ENCODE assay signal across 15 mouse cellular contexts in the genomic region with DNA sequence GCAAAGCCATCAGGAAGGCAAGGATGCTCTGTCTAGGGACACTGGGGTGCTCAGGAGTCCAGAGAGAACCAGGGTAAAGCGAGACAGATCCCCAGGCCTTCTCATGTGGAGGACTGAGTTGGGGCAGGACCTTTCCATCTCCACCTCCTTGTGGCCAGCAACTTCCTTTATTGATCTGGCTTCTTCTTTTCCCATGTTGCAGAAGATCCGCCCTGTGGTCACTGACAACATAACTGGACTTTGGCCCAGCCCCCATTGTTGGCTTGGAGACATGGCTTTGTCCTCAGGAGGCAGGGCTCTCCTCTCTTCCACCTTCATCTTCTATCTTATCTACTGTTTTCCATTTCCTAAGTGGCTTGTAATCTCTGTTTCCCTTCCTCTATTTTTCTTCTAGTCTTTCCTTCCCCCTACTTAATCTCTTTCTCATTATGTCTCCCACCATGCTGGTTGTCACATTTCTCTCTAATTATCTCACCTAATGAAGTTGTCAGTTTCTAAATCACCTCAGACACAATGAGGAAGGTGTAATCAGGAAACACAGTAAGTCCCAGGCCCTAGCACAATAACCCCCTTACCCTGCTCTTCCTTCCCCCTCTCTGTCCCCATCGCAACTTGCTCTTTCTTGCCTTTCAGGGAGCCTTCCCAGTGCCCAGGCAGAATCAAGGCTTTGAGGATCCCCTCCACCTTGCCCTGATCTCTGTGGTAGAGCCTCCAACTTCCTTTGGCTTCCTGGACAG. TPM values are rescaled to one million over a fixed set of nuclear protein-coding genes. Genes with fewer than 3 reads are reported as not detected.
A peak's percentile ranks its signal among the peaks of the same experiment; 100 is the strongest.
DNase-seq lines count a peak whose midpoint lies in the region; ATAC-seq and TF ChIP-seq lines count a peak whose summit lies in the region.
"Not testable (repeated sequence)": the region's sequence is repeated elsewhere in the genome, so short reads cannot be mapped to it uniquely, and the experiment has no call there.
"Had no signal": no experiment of that assay in that cellular context is flagged by ENCODE, and none has a peak within 500 bp of the region (broad histone marks: within the 10 kb centered on the region; RNA-seq: fewer than 3 reads in every experiment).

Gene Pilrb2, minus strand, starts transcription at position 172 of the 737 bp plus-strand sequence.

- not testable (repeated sequence) for H3K4me2 ChIP-seq in liver, embryonic 11.5 days

- peak; percentile 71 for ATAC-seq in common myeloid progenitor, adult 5-6 weeks (replicated peaks; ENCODE audit: low read depth, poor library complexity, severe bottlenecking)
- ATAC-seq in liver, embryonic 11.5 days (replicated peaks; ENCODE audit: low FRiP score): not testable (repeated sequence)
- peak; percentile 91 for ATAC-seq in monocyte, adult 5-6 weeks (replicated peaks; ENCODE audit: insufficient number of reproducible peaks, low FRiP score, low TSS enrichment, poor library complexity, severe bottlenecking)

- H3K4me3 ChIP-seq in heart, embryonic 10.5 days; liver, embryonic 11.5 days (ENCODE audit: low read depth, low read length); lung, adult 2 months (replicated peaks; ENCODE audit: extremely low read depth, low read depth, low read length); thymus, adult 2 months (ENCODE audit: control insufficient read depth, insufficient read depth, low read length): not testable (repeated sequence)

- not testable (repeated sequence) for H3K4me1 ChIP-seq in heart, embryonic 10.5 days; liver, embryonic 11.5 days (replicated peaks; ENCODE audit: control insufficient read depth, insufficient read depth, low read length); lung, adult 2 months (ENCODE audit: control insufficient read depth, insufficient read depth, low read length); thymus, adult 2 months (replicated peaks; ENCODE audit: control insufficient read depth, insufficient read depth, low read length)

- not testable (repeated sequence) for H3K9me3 ChIP-seq in heart, embryonic 10.5 days; liver, embryonic 11.5 days (ENCODE audit: control insufficient read depth, low read length)

- peak; percentile 51 for DNase-seq in MEL-GATA-1-ER (ENCODE audit: extremely low read depth, low read depth)
- DNase-seq in heart, embryonic 10.5 days (ENCODE audit: low spot score): peak; percentile 66
- DNase-seq in liver, embryonic 11.5 days (ENCODE audit: low spot score): peak; percentile 30
- not testable (repeated sequence) for DNase-seq in lung, adult 2 months; thymus, adult 2 months

- H3K27ac ChIP-seq in heart, embryonic 10.5 days; liver, embryonic 11.5 days (ENCODE audit: low read depth, low read length); thymus, adult 2 months (ENCODE audit: control insufficient read depth, insufficient read depth, low read length): not testable (repeated sequence)

- not testable (repeated sequence) for H3K27me3 ChIP-seq in heart, embryonic 10.5 days (ENCODE audit: insufficient read depth, poor library complexity, severe bottlenecking); liver, embryonic 11.5 days (replicated peaks; ENCODE audit: control insufficient read depth, insufficient read depth, low read length); thymus, adult 2 months (ENCODE audit: control insufficient read depth, insufficient read depth, low read length)

- TF ChIP-seq POLR2A in lung, adult 2 months (IDR thresholded peaks at IDR 0.05; ENCODE audit: borderline replicate concordance, extremely low read depth, low read depth, low read length); thymus, adult 2 months (IDR thresholded peaks at IDR 0.05; ENCODE audit: control insufficient read depth, extremely low read depth, insufficient read depth, low read length, poor library complexity): not testable (repeated sequence)

- H3K36me3 ChIP-seq in heart, embryonic 10.5 days; liver, embryonic 11.5 days (ENCODE audit: control insufficient read depth, insufficient read depth, low read length); thymus, adult 2 months (ENCODE audit: control insufficient read depth, insufficient read depth, low read length): not testable (repeated sequence)

- not testable (repeated sequence) for TF ChIP-seq CTCF in lung, adult 2 months (IDR thresholded peaks at IDR 0.05; ENCODE audit: insufficient read depth, low read length); thymus, adult 2 months (IDR thresholded peaks at IDR 0.05; ENCODE audit: borderline replicate concordance, control insufficient read depth, extremely low read depth, insufficient read depth, low read length, poor library complexity)

- WGBS in heart, embryonic 10.5 days: 50% methylated on average over 3 of the region's 3 CpGs
- 32% methylated on average over 2 of the region's 3 CpGs for WGBS in liver, embryonic 11.5 days
- WGBS in lung, adult 2 months: 71% methylated on average over 3 of the region's 3 CpGs
- WGBS in thymus, adult 2 months: 44% methylated on average over 3 of the region's 3 CpGs

- not testable (repeated sequence) for H3K9ac ChIP-seq in liver, embryonic 11.5 days (ENCODE audit: low read depth, low read length)

RNA-seq across cellular contexts. Expression of gene Pilrb2, which starts in this region (rescaled TPM):
- total RNA-seq in common myeloid progenitor, adult 5-6 weeks (2017): 0.05 and 1.7 TPM in 2 replicates
- polyA plus RNA-seq in heart, embryonic 10.5 days (2016; fragmentation: Nextera tagmentation; extraction: Ambion mirVana): 0.64 and 1.0 TPM in 2 replicates
- polyA plus RNA-seq in liver, embryonic 11.5 days (2014; fragmentation: Nextera tagmentation; extraction: Ambion mirVana): 1.3 and 2.1 TPM in 2 replicates
- 7.9 and 12.1 TPM in 2 replicates for polyA plus RNA-seq in lung, adult 2 months (2012; rRNA removed)
- 111 to 176 TPM (median 151 TPM) in 3 replicates for total RNA-seq in monocyte, adult 5-6 weeks (2017)
- 8.7 and 11.4 TPM in 2 replicates for polyA plus RNA-seq in thymus, adult 2 months (2012; rRNA removed)
- total RNA-seq: CH12.LX; gastrocnemius, adult 8-10 months had no signal
- polyA plus RNA-seq: embryonic facial prominence, embryonic 11.5 days; forebrain, embryonic 11.5 days; forebrain, embryonic 15.5 days; hindbrain, embryonic 12.5 days; hindbrain, embryonic 16.5 days; inflammation-experienced regulatory T-cells, adult 6 months had no signal

Comparison
In these comparisons a context has a peak if more than half of its experiments do, and no peak if none do; other contexts are left out.
1. RNA of gene Pilrb2 (total RNA-seq): 111 to 176 TPM in monocyte, adult 5-6 weeks; 0.05 to 1.7 TPM in common myeloid progenitor, adult 5-6 weeks; every median in the first group is over 10 times any median in the second.